Mouse (Mus musculus) stomach, postnatal 0 days (tissue): ENCODE measurements around the gene Hmga1b.

Experiments used
- CTCF ChIP-seq: IDR thresholded peaks from 2 replicates; pipeline ENCODE4 v1.5.1; 2016; ENCODE audit warnings: antibody characterized with exemption, low read depth, mild to moderate bottlenecking, moderate library complexity
- EP300 ChIP-seq: optimal IDR thresholded peaks from 2 replicates; pipeline ENCODE3; 2016; ENCODE audit warnings: antibody characterized with exemption

DNA sequence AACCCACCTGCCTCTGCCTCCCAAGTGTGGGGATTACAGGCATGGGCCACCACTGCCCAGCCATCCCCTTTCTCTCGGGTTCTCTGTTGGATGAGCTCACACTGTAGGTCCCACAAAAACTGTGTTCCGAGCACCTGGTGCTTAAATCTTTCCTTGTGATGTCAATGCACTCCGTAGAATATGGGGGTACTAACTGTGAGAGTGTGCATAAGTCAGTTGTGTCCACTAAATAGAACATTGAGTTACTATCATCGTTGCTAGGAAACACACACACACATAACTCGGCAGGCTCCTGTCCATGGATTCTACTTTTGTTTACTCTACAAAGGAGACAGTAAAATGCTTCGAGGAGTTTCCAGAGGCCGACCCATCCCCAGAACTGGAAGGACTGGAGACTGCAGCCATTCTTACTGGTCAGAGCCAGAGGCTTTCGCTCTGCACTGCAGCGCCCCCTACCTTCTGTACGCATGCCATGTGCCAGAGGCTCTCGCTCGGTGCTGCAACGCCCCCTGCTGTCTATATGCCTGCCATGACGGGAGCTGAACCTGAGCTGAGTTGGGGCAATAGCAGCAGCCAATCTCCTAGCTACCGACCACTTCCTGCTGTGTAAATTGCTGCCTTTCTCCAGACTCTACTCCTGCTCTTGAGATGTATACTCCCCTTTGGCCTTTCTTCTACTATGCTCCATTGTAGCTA lies 13.3 kb downstream of the Hmga1b start:
- peak; percentile 100 for TF ChIP-seq CTCF
- TF ChIP-seq EP300 = no peak
